Mouse (Mus musculus): ENCODE results near the gene Susd4. TPM values are rescaled to one million over a fixed set of nuclear protein-coding genes. Genes with fewer than 3 reads are reported as not detected.

Susd4 gene
- polyA plus RNA-seq, 1 experiment from 2014 or later: 5.4 TPM

DNA sequence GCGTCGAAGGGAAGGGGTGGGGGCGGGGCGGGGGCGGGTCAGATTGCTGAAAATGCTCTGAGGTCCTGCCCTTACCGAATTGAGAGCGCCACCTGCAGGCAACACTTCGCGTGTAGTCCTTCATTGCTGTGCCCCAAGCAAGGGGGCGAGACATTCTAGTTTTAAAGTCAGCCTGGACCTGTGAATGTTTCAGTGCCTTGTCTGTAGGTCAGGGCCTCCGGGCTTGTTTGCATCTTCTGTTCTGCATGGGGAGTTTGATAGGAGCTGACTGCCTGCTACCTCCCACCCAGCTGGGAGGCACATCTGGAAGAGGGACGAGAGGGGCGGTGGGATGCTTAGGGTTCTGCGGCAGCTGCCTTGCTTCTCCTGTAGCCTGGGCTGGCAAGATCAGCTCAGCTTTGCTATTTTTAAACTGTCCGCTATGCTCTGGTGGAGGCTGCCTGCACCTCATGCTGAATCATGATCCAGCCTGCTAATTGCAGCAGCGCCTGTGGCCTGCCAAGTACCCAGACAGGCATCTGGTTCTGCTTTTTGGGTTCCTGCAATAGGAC is 28.9 kb downstream of the Susd4 start:
- H3K27ac ChIP-seq (ENCODE audit: low read depth, low read length): peak overlapping the region; percentile 54
- 13% methylated on average over 16 of the region's 16 CpGs for WGBS (ENCODE audit: insufficient replicate concordance)
- H3K27me3 ChIP-seq (ENCODE audit: control insufficient read depth, insufficient read depth, low read length): no peaks in the 10 kb centered on the region
- H3K4me3 ChIP-seq (ENCODE audit: low read depth, low read length): peak overlapping the region; percentile 8; the same call in 1 of the 2 replicates
- no peaks in the 10 kb centered on the region for H3K36me3 ChIP-seq (ENCODE audit: control insufficient read depth, insufficient read depth, low read length)
- peak overlapping the region; percentile 43 for H3K4me2 ChIP-seq
- ATAC-seq (replicated peaks; ENCODE audit: insufficient number of reproducible peaks, low FRiP score, low TSS enrichment): 0 out of 2 replicates have a peak, but pooled peaks have one; percentile 32
- no peaks in the 10 kb centered on the region for H3K9me3 ChIP-seq (replicated peaks; ENCODE audit: control insufficient read depth, low read length)
- no peak overlapping the region for H3K9ac ChIP-seq (ENCODE audit: low read depth, low read length)
- H3K4me1 ChIP-seq (ENCODE audit: control insufficient read depth, insufficient read depth, low read length): peaks cover 19% of the 10 kb centered on the region

DNA sequence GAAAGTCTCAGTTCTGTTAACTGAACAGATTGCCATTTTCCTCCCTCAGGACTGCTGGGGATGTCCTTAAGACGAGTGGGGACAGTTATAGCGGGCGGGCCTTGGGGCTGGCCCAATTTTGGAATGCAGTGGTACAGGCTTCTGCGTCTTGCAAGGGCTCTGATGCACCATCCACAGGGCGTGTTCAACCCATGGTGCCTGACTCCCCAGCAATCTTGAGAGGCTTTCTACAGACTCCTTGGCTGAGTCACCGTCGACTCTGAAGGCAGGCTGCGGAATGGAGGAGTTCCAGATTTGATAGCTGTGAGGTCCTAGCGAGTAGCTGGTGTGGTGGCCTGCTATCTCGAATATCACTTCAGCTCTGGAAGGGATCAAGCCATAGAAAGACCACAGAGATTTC is 30.6 kb downstream of the Susd4 start:
- Histone ChIP-seq H3K36me3 (ENCODE audit: control insufficient read depth, insufficient read depth, low read length) (no peaks in the 10 kb centered on the region), H3K4me1 (ENCODE audit: control insufficient read depth, insufficient read depth, low read length) (peaks cover 19% of the 10 kb centered on the region), H3K9me3 (replicated peaks; ENCODE audit: control insufficient read depth, low read length) (no peaks in the 10 kb centered on the region), H3K9ac (ENCODE audit: low read depth, low read length) (no peak overlapping the region), H3K4me3 (ENCODE audit: low read depth, low read length) (no peak overlapping the region), H3K4me2 (no peak overlapping the region), H3K27ac (ENCODE audit: low read depth, low read length) (no peak overlapping the region), H3K27me3 (ENCODE audit: control insufficient read depth, insufficient read depth, low read length) (no peaks in the 10 kb centered on the region)
- WGBS (ENCODE audit: insufficient replicate concordance): 71% methylated on average over 10 of the region's 10 CpGs
- no peak for ATAC-seq (replicated peaks; ENCODE audit: insufficient number of reproducible peaks, low FRiP score, low TSS enrichment)

DNA sequence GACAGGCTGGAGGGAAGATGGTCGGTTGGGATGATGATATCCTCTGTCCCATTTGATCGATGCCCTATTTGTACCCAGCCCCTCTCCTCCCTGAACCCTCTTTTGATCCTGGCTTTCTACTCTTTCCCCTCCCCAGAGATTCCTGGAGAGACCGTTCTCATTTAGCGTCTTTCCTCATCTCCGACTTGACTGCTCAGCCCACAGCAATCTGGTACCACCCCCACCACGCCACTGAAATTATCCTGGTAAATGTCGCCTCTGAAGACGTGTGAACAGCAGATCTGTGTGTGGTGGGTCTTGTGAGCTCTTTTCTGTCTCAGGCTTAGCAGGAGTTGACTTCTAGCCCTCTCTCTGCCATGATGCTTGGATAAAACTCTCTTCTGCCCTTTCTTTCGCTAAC is 31.0 kb downstream of the Susd4 start:
- Histone ChIP-seq H3K36me3 (ENCODE audit: control insufficient read depth, insufficient read depth, low read length) (no peaks in the 10 kb centered on the region), H3K4me1 (ENCODE audit: control insufficient read depth, insufficient read depth, low read length) (peaks cover 16% of the 10 kb centered on the region), H3K27ac (ENCODE audit: low read depth, low read length) (no peak overlapping the region), H3K4me2 (no peak overlapping the region), H3K9me3 (replicated peaks; ENCODE audit: control insufficient read depth, low read length) (no peaks in the 10 kb centered on the region), H3K9ac (ENCODE audit: low read depth, low read length) (no peak overlapping the region), H3K4me3 (ENCODE audit: low read depth, low read length) (no peak overlapping the region), H3K27me3 (ENCODE audit: control insufficient read depth, insufficient read depth, low read length) (no peaks in the 10 kb centered on the region)
- no peak for ATAC-seq (replicated peaks; ENCODE audit: insufficient number of reproducible peaks, low FRiP score, low TSS enrichment)
- WGBS (ENCODE audit: insufficient replicate concordance): 76% methylated on average over 9 of the region's 9 CpGs

DNA sequence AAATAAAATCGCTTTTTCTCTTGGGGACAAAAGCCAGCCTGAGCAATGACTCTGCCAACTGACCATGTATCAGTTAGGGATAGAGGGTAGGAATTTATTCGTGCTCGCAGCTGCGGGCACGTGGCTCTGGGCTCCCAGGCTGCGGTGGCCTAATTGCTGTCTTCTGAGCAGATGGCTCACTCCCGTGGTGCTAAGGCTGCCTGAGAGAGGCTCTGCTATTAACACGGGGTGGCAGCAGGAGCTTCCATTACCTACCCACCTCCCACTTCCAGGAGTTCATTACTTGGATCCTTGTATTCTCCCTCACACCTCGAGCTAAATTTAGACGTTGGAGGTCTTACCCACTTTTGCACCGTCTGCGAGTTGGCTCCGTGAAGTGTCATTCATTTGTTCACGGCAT is 33.4 kb downstream of the Susd4 start:
- H3K36me3 ChIP-seq (ENCODE audit: control insufficient read depth, insufficient read depth, low read length): no peaks in the 10 kb centered on the region
- no peak for ATAC-seq (replicated peaks; ENCODE audit: insufficient number of reproducible peaks, low FRiP score, low TSS enrichment)
- no peaks in the 10 kb centered on the region for H3K27me3 ChIP-seq (ENCODE audit: control insufficient read depth, insufficient read depth, low read length)
- WGBS (ENCODE audit: insufficient replicate concordance): 57% methylated on average over 14 of the region's 14 CpGs
- no peak overlapping the region for H3K27ac ChIP-seq (ENCODE audit: low read depth, low read length)
- no peak overlapping the region for H3K4me3 ChIP-seq (ENCODE audit: low read depth, low read length)
- H3K4me2 ChIP-seq: peak overlapping the region; percentile 27
- H3K9me3 ChIP-seq (replicated peaks; ENCODE audit: control insufficient read depth, low read length): no peaks in the 10 kb centered on the region
- peaks cover 14% of the 10 kb centered on the region for H3K4me1 ChIP-seq (ENCODE audit: control insufficient read depth, insufficient read depth, low read length)
- H3K9ac ChIP-seq (ENCODE audit: low read depth, low read length): peak overlapping the region; percentile 39; the same call in 1 of the 2 replicates

DNA sequence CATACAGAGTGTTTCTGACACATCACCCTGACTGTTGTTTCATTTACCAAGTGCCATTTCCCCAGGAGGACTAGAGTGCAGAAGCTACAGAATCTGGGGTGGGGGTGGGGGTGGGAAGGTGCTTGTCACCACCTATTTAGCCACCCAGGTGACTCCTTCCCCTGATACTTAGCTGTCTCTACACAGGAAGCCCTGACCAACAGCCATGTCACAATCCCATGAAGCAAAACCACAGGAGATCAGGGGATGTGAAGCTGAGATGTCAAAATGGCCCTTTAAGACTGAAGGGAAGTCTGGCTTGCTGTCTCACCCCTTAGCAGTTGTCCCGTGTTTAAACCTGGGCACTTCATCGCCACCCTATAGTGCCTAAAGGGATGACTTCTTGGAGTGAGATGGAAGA is 37.9 kb downstream of the Susd4 start:
- Histone ChIP-seq H3K27ac (ENCODE audit: low read depth, low read length) (no peak overlapping the region), H3K36me3 (ENCODE audit: control insufficient read depth, insufficient read depth, low read length) (no peaks in the 10 kb centered on the region), H3K4me2 (no peak overlapping the region), H3K9me3 (replicated peaks; ENCODE audit: control insufficient read depth, low read length) (no peaks in the 10 kb centered on the region), H3K4me3 (ENCODE audit: low read depth, low read length) (no peak overlapping the region), H3K9ac (ENCODE audit: low read depth, low read length) (no peak overlapping the region), H3K4me1 (ENCODE audit: control insufficient read depth, insufficient read depth, low read length) (peaks cover 3% of the 10 kb centered on the region; the same call in 1 of the 2 replicates), H3K27me3 (ENCODE audit: control insufficient read depth, insufficient read depth, low read length) (0 out of 2 replicates have a peak, but pooled peaks cover 2% of the 10 kb centered on the region)
- no peak for ATAC-seq (replicated peaks; ENCODE audit: insufficient number of reproducible peaks, low FRiP score, low TSS enrichment)
- 63% methylated on average over 2 of the region's 2 CpGs for WGBS (ENCODE audit: insufficient replicate concordance)

DNA sequence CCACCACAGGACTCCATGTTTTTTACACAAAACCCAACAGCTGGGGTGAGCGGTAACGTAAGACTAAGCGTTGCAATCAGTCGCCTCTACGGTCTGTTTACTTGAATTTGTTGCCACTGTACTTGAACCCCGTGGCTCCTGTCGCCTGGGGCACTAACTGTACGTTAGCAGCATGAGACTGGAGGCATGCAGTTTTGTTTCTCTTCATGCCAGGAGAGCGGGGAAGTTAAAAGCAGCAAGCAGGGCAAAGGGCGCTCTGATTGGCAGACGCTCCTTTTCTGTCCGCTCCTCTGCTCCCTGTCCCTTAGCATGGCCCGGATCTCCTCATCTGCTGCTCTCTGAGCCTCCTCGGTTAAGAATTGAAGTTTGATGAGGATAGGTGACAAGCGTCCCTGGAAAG is 39.2 kb downstream of the Susd4 start:
- no peaks in the 10 kb centered on the region for H3K9me3 ChIP-seq (replicated peaks; ENCODE audit: control insufficient read depth, low read length)
- 0 out of 2 replicates have a peak, but pooled peaks cover 2% of the 10 kb centered on the region for H3K27me3 ChIP-seq (ENCODE audit: control insufficient read depth, insufficient read depth, low read length)
- ATAC-seq (replicated peaks; ENCODE audit: insufficient number of reproducible peaks, low FRiP score, low TSS enrichment): no peak
- no peak overlapping the region for H3K4me2 ChIP-seq
- H3K4me1 ChIP-seq (ENCODE audit: control insufficient read depth, insufficient read depth, low read length): no peaks in the 10 kb centered on the region
- H3K4me3 ChIP-seq (ENCODE audit: low read depth, low read length): no peak overlapping the region
- H3K36me3 ChIP-seq (ENCODE audit: control insufficient read depth, insufficient read depth, low read length): no peaks in the 10 kb centered on the region
- 77% methylated on average over 15 of the region's 15 CpGs for WGBS (ENCODE audit: insufficient replicate concordance)
- H3K9ac ChIP-seq (ENCODE audit: low read depth, low read length): no peak overlapping the region
- H3K27ac ChIP-seq (ENCODE audit: low read depth, low read length): no peak overlapping the region

DNA sequence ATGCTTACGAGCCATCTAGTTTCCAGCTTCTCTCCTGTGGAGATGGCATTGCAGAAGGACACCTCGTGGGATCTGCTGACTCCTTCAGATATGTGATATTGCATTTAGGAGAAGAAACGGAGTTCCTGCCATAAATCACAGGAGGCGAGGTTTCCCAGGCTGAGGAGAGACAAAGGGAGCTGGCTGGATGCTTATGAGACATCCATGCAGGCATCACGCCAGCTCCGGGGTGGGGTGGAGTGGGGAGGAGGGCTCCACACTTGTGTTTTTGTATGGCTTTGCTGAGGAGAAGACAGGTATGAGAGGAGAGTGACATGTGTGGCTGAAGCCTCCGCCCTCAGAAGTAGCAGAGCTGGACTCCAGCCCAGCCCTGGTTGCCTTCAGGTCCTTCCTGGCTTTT is 50.3 kb downstream of the Susd4 start:
- Histone ChIP-seq H3K36me3 (ENCODE audit: control insufficient read depth, insufficient read depth, low read length) (no peaks in the 10 kb centered on the region), H3K9ac (ENCODE audit: low read depth, low read length) (no peak overlapping the region), H3K4me1 (ENCODE audit: control insufficient read depth, insufficient read depth, low read length) (peaks cover 17% of the 10 kb centered on the region), H3K4me2 (no peak overlapping the region), H3K4me3 (ENCODE audit: low read depth, low read length) (no peak overlapping the region), H3K27me3 (ENCODE audit: control insufficient read depth, insufficient read depth, low read length) (no peaks in the 10 kb centered on the region), H3K9me3 (replicated peaks; ENCODE audit: control insufficient read depth, low read length) (peaks cover 6% of the 10 kb centered on the region), H3K27ac (ENCODE audit: low read depth, low read length) (no peak overlapping the region)
- WGBS (ENCODE audit: insufficient replicate concordance): 79% methylated on average over 7 of the region's 7 CpGs
- ATAC-seq (replicated peaks; ENCODE audit: insufficient number of reproducible peaks, low FRiP score, low TSS enrichment): no peak

DNA sequence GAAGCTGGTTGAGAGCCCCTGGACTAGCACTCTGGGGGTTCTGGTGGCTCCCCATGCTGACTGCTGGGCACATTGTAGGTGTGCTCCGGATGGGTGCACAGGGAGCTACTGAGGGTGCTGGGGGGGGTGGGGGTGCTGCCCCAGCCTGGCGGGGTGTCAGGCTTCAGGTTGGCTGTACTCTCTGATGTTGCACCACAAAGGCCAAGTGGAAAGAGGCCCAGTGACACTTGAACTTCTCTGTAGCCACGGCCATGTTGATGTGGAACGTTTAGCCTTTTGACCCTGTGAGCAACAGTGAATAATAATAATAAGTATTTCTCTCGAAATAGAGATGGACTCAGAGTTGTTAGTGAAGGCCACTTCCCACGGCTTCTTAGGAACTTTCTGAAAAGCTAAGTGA is 50.9 kb downstream of the Susd4 start:
- Histone ChIP-seq H3K9ac (ENCODE audit: low read depth, low read length) (no peak overlapping the region), H3K9me3 (replicated peaks; ENCODE audit: control insufficient read depth, low read length) (peaks cover 6% of the 10 kb centered on the region), H3K4me3 (ENCODE audit: low read depth, low read length) (no peak overlapping the region), H3K27me3 (ENCODE audit: control insufficient read depth, insufficient read depth, low read length) (no peaks in the 10 kb centered on the region), H3K36me3 (ENCODE audit: control insufficient read depth, insufficient read depth, low read length) (no peaks in the 10 kb centered on the region), H3K4me1 (ENCODE audit: control insufficient read depth, insufficient read depth, low read length) (peaks cover 23% of the 10 kb centered on the region), H3K27ac (ENCODE audit: low read depth, low read length) (no peak overlapping the region), H3K4me2 (no peak overlapping the region)
- 76% methylated on average over 6 of the region's 6 CpGs for WGBS (ENCODE audit: insufficient replicate concordance)
- no peak for ATAC-seq (replicated peaks; ENCODE audit: insufficient number of reproducible peaks, low FRiP score, low TSS enrichment)

DNA sequence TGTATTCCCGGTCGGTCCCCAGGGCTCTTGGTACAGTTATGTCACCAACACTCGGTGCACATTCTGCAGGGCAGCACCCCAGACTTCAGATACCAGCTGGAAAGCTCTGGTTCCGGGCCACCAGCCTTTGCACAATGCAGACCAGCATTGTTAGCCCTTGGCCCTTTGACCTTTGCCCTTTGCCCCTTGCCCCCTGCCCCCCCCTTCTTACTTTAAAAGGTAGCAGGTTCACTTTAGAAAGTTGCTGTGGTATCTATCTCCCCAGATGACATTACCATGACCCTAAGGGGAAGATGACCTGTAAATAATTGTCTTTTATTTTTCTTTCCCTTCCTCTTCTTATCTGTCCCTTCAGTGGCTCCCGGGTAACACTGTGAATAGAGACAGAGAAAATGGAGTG is 53.4 kb downstream of the Susd4 start:
- 0 out of 2 replicates have a peak overlapping the region, but pooled peaks have one; percentile 11 for H3K4me2 ChIP-seq
- H3K27ac ChIP-seq (ENCODE audit: low read depth, low read length): no peak overlapping the region
- no peaks in the 10 kb centered on the region for H3K27me3 ChIP-seq (ENCODE audit: control insufficient read depth, insufficient read depth, low read length)
- no peak overlapping the region for H3K9ac ChIP-seq (ENCODE audit: low read depth, low read length)
- no peaks in the 10 kb centered on the region for H3K36me3 ChIP-seq (ENCODE audit: control insufficient read depth, insufficient read depth, low read length)
- H3K9me3 ChIP-seq (replicated peaks; ENCODE audit: control insufficient read depth, low read length): peaks cover 4% of the 10 kb centered on the region
- no peak for ATAC-seq (replicated peaks; ENCODE audit: insufficient number of reproducible peaks, low FRiP score, low TSS enrichment)
- H3K4me3 ChIP-seq (ENCODE audit: low read depth, low read length): no peak overlapping the region
- WGBS (ENCODE audit: insufficient replicate concordance): 33% methylated on average over 5 of the region's 5 CpGs
- H3K4me1 ChIP-seq (ENCODE audit: control insufficient read depth, insufficient read depth, low read length): peaks cover 23% of the 10 kb centered on the region
